Mouse (Mus musculus): ENCODE data around the gene Slc25a54.

Gene Slc25a54

DNA sequence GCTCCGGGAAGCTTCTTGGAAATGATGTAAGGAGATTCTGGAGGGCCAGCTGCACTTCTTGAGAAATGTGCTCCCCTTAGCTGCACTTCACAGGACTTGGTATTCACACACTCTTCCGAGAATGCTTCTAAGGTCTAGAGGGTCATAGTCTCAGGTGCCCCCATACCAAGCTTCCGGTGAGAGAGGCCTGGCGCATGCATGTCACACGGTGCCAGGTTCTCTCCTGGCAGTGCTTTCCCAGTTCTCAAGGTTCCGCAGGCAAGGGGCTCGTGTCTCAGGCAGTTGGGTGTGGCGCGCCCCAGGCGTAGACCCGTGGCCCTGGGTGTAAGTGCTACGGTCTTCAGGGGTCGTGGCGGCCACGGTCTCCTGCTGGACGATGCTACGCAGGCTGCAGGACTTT, at the start of gene Slc25a54:
Slc25a54 (plus strand) TSS at position 301 of the 400 bp plus-strand sequence.
- no peak for DNase-seq

GRCm38 (mm10) chr3:109030817-109031216, 49.5 kb upstream of the Slc25a54 start:
- peak; percentile 37 to 62 for DNase-seq

DNA sequence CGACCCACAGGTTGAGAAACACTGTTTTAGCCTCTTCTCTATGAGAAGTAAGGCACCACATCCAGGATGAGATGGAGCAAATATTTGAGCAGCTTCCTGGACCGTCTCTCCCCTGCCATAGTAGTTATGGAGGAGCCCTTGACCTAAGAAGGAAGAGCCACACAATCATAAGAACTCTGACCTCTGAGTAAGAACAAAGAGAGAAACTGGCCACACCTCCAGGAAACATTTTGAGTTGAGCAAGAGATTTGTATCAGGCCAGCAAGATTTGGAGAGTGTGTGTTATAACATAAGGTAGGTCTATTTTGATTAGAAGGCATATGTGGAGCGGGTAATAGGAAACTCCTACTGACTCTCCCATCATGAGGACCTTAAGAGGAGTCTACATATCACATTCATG, 48.6 kb upstream of the Slc25a54 start:
- DNase-seq, result no peak

GRCm38 (mm10) chr3:109032306-109032705, 48.0 kb upstream of the Slc25a54 start:
- DNase-seq, result no peak

GRCm38 (mm10) chr3:109034411-109034810, 45.9 kb upstream of the Slc25a54 start:
- no peak for DNase-seq

DNA sequence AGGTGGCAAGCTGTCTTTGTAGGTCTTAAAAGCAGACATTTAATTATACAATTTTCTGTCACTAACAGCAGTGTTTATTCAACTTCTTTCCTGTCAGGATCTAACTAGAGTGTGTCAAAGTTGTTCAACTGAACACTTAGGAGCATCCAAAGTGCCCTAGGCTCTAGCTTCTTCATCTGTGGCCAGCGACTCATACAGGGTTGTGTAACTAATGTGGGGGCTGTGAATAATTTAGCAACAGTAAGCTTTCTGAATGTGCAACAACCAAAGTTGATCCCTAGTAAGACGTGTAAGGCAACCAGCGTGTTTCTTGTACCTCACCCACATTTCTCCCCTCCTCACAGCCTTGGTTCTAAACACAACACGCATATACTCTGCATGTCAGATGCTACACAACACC, 39.4 kb upstream of the Slc25a54 start:
- no peak for DNase-seq

GRCm38 (mm10) chr3:109043395-109043794, 36.9 kb upstream of the Slc25a54 start:
- no peak for DNase-seq

DNA sequence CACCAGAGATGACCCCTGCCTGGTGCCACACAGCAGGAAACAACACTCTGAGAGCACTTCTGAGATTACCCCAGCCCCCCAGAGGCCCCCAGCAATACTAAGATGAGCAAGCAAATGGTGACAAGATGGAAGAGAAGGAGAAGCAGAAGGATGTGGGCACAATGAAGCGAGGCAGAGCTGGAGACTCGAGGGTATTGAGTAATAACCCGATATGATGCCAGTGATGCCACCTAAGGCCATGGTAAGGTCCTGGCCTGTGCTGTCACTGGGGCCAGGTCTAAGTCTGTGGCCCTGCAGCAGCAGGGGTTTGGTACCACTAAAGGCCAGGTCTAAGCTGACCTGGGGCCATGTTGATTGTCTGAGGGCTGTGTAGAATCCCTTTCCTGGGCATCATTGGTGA, 33.8 kb upstream of the Slc25a54 start:
- DNase-seq, result no peak

- no peak for DNase-seq
Observed at GRCm38 (mm10) chr3:109047707-109048283, 32.5 kb upstream of the Slc25a54 start.

DNA sequence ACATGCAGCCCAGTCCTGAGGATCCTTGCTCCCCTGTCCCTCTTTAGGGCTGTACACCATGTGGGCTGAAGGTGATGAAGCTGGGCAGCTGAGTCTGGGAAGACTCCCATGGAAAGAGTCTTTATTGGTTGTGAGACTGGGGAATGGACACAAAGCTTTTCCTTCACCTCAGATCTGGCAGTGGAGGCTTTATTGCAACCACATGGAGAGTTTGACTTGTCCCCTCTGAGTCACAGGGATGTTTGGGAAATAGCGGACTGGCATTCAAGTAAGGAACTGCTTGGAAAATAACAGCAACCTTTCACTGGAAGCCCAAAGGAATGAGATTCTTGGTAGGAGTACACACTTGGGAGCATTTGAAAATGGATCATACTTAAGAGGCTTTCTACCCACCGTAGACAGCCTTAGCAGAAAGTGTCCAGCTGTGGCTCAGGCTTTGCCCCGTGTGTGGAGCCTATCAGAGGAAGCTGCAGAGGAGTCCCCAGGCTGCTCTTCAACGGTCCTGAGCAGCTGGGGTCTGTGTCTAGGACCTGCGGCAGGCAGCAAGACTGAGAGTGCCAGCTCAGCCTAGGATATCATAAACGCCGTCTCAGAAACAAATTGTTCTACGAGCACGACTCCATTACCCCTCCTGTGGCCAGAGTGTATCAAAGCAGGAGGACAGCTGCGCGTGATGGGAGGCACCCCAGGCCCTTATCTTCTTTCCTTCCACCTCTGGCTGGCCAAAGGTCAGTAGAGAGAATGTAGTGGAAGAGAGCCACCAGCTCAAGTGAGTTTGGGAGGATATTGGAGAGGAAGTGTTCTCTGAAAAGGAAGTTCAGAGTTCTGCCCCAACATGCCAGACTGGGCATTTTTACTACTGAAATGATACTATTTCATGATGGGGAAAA, 29.0 kb upstream of the Slc25a54 start:
- peak; percentile 25 to 32 for DNase-seq

DNA sequence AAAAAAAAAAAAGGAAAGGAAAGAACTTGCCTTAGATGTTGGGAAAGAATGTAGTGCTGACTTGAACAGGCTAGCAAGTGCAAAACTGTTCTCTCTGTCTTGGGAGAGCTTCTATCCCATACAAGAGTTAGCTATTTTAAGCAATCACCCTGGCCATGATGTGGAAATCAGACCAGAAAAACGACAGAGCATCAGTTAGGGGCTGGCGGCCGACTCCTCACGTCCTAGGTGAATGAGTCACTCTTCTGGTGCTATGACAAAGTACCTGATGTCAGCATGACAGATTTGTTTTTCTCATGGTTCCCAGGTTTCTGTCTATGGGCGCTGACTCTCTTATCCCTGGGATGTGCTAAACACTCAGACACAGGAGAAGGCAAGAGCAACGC, 28.3 kb upstream of the Slc25a54 start:
- DNase-seq, result no peak

GRCm38 (mm10) chr3:109059903-109060302, 20.4 kb upstream of the Slc25a54 start:
- no peak for DNase-seq

GRCm38 (mm10) chr3:109062391-109062790, 17.9 kb upstream of the Slc25a54 start:
- no peak for DNase-seq

DNA sequence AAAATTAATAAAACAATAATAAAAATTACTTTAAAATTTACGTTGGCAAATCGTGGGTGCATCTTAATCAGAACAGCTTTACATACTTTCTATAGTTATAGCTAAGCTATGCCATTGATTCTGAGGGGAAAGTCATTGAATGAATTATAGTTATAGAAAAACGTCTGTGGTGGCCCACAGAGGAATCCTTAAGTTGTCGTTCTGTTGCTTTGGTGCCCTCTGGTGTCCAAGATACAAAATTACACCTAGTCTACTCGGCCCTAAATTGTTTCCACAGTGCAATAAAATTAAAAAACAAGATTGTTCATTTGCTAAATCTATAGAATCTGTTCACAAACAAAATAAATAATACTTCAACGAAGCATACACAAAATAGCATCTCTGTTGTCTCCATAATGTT, 17.3 kb upstream of the Slc25a54 start:
- peak in 1 of 2 experiments; percentile 60 for DNase-seq

- no peak for DNase-seq
Observed at GRCm38 (mm10) chr3:109084418-109084817, 4.1 kb downstream of the Slc25a54 start.

GRCm38 (mm10) chr3:109088460-109088859, 8.2 kb downstream of the Slc25a54 start:
- DNase-seq, result no peak

- no peak for DNase-seq
Observed at GRCm38 (mm10) chr3:109104702-109105101, 24.4 kb downstream of the Slc25a54 start.

DNA sequence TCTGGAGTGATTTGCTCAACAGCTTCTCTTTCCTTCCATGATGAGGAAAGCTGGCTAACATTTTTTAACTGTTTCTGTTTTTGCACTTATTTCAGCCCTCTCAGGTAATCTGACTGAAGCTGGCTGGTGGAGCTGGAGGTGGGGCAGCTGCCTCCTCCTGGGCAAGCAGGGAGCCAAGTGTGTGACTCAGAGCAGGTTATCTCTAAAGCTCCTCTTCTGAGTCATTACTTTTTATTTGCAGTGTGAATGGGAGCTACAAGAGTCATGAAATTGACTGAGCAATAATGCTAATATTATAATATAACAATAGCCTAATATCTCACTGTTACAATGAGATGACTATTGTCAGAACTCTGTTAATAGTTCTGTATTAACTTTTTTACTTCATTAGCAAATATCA, 36.9 kb downstream of the Slc25a54 start:
- no peak for DNase-seq

DNA sequence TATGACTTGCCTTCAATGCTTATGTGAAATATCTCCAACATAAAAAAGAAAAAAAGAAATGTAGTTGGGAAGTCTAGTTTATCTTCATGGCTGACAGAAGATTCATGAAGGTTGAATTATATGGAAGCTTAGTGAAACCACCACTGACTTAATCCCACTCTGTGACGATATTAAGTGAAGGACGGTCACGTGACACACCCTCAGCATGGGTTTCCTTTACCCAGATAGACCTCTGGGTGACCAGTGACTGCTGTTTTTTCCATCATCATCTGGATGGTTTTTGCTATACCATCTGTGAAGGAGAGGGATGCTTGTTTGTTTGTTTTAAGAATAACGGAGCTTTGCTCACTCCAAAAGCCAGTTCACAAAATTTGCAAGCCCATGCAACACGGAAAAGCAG, 39.3 kb downstream of the Slc25a54 start:
- DNase-seq, result no peak

- DNase-seq, result no peak
Observed at GRCm38 (mm10) chr3:109119973-109120372, 39.7 kb downstream of the Slc25a54 start.

DNA sequence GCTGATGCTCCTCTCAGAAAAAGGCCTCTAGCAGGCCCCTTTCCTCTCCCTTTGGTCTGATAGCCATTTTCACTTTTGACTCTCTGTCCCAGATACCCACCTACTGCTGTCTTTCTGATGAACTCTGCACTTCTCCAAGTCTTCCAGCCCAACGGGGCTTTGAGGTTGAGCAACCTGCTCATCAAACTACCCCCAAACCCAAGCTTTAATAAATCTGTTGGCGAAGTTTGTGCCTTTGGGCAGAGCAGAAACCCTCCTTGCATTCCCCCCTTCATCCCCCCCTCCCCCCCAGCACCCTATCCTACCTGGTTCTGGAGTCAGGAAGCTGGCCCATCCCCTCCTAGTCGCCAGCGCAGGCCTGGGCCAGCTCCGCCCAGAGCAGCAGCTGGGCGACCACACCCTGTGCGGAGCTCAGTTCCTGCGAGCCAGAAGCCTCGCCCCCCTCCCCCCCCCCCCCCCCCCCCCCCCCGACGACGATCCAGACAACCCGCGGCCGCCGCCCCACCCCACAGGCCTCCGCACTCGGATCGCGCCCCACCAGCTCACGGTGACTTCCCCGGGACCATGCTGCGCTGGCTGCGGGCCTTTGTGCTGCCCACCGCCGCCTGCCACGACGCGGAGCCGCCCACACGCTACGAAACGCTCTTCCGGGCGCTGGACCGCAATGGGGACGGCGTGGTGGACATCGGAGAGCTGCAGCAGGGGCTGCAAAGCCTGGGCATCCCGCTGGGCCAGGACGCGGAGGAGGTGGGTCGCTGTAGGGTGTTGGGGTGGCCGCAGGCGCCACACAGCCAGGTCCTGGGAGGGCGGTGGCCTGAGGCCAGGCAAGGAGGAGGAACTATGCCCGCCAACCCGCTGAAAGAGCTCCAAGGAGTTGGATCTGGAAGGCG, 42.6 kb downstream of the Slc25a54 start, which contains the start of gene Slc25a24:
Slc25a24 (plus strand) TSS at position 509 of the 890 bp plus-strand sequence.
- DNase-seq, result peak; percentile 70 to 78

DNA sequence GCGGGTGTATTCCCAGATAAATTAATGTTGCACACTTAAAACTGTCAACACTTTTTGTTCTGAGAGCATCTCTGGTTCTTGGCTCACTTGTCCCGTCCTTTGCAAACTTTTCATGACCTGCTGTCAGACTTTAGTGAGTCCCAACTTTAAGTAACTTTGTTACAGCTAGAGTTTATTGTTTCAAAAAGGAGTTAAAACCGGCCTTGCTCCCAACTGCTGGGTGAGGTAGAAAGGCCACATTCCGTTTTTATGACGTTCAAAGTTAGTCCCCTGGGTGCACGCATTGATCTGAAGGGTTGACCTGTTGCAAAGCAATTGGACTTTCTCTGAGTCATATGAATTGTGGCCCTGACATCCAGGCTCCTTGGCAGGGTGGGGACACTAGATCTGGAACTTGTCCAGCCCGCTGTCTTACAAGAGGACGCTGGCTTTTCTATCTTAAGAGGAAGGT, 43.3 kb downstream of the Slc25a54 start:
- peak; percentile 47 to 54 for DNase-seq

- no peak for DNase-seq
Observed at GRCm38 (mm10) chr3:109124091-109124490, 43.8 kb downstream of the Slc25a54 start.
